Comparison of ENCODE assay signal across 12 mouse cellular contexts in genomic region chr13:95820071-95820470, GRCm38 (mm10).
A peak's percentile ranks its signal among the peaks of the same experiment; 100 is the strongest.
DNase-seq lines count a peak whose midpoint lies in the region.
"Had no signal": no experiment of that assay in that cellular context is flagged by ENCODE, and none has a peak within 500 bp of the region (broad histone marks: within the 10 kb centered on the region; RNA-seq: fewer than 3 reads in every experiment).

No protein-coding gene starts in this region.

- DNase-seq in adrenal gland, postnatal 10 days = peak; percentile 50
- no peak for DNase-seq in adrenal gland, adult 8-10 months
- peak; percentile 38 for DNase-seq in 416B (ENCODE audit: low read depth)
- peak; percentile 85 to 88 for DNase-seq in frontal cortex, adult 2 months (ENCODE audit: extremely low spot score in 1 of 2, low spot score in 1 of 2)
- DNase-seq in left cerebral cortex, adult 9 months (ENCODE audit: low spot score in 2 of 2) = peak; percentile 69 to 85
- DNase-seq in cerebellum, adult 11 months = no peak
- no peak for DNase-seq in cerebellum, adult 18-20 months
- DNase-seq in retina, postnatal 1 day = no peak
- DNase-seq: cerebellum, postnatal 36 days; gastrocnemius, postnatal 10 days; heart, postnatal 14 days; thymus, postnatal 4 days had no signal

Comparison
In these comparisons a context has a peak if more than half of its experiments do, and no peak if none do; other contexts are left out.
1. DNase-seq: peak in adrenal gland, postnatal 10 days (single experiment), 416B (single experiment), frontal cortex, adult 2 months (2 of 2) and left cerebral cortex, adult 9 months (2 of 2); none in adrenal gland, adult 8-10 months (single experiment), cerebellum, adult 11 months (single experiment), cerebellum, adult 18-20 months (0 of 2) and retina, postnatal 1 day (single experiment).